14 mouse cellular contexts compared by ENCODE assay signal in the genomic region with DNA sequence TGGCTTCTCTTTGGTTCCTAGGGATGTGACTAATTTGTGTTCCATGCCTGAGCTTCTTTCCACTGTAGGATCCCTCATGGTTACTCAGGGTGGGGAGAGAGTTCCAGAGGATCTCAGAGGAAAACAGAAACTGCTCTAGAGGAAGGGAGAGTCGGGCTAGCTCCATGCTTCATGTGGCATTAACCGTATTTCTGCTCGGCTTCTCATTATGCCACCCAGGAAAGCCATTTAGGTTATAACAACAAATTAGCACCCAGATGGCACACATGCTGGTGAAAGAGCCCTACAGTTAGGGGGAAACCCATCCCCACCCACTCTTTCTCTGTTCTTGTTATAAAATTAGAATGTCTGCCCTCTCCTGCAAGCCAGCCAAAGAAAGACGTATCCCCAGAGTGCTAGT. TPM values are rescaled to one million over a fixed set of nuclear protein-coding genes. Genes with fewer than 3 reads are reported as not detected.
DNase-seq lines count a peak whose midpoint lies in the region; ATAC-seq lines count a peak whose summit lies in the region.
"Had no signal": no experiment of that assay in that cellular context is flagged by ENCODE, and none has a peak within 500 bp of the region (broad histone marks: within the 10 kb centered on the region; RNA-seq: fewer than 3 reads in every experiment).

No protein-coding gene starts in this region.

- H3K4me2 ChIP-seq in hindbrain, embryonic 13.5 days = no peak overlapping the region
- no peak overlapping the region for H3K4me2 ChIP-seq in kidney, embryonic 16.5 days (replicated peaks; ENCODE audit: low read depth, low read length)
- H3K4me2 ChIP-seq: heart, embryonic 13.5 days; lung, embryonic 14.5 days had no signal

- ATAC-seq in hindbrain, embryonic 13.5 days (ENCODE audit: low FRiP score) = peak; percentile 41; the same call in 1 of the 2 replicates
- ATAC-seq in kidney, embryonic 16.5 days (ENCODE audit: low FRiP score, low TSS enrichment) = no peak

- H3K27me3 ChIP-seq in hindbrain, embryonic 13.5 days = no peaks in the 10 kb centered on the region
- no peaks in the 10 kb centered on the region for H3K27me3 ChIP-seq in hindbrain, embryonic 10.5 days (ENCODE audit: insufficient read depth, poor library complexity, severe bottlenecking)
- no peaks in the 10 kb centered on the region for H3K27me3 ChIP-seq in kidney, embryonic 16.5 days (ENCODE audit: insufficient read depth, low read length)
- H3K27me3 ChIP-seq: heart, embryonic 13.5 days had no signal

- H3K4me1 ChIP-seq in hindbrain, embryonic 13.5 days (replicated peaks) = peaks cover 19% of the 10 kb centered on the region
- no peaks in the 10 kb centered on the region for H3K4me1 ChIP-seq in hindbrain, embryonic 10.5 days (replicated peaks)
- no peaks in the 10 kb centered on the region for H3K4me1 ChIP-seq in kidney, embryonic 16.5 days (ENCODE audit: insufficient read depth, low read length)

- DNase-seq in hindbrain, embryonic 10.5 days (ENCODE audit: low spot score) = no peak
- peak; percentile 19 for DNase-seq in right cerebral cortex, adult 18-20 months
- DNase-seq in right cerebral cortex, postnatal 4 days = no peak
- DNase-seq in layer of hippocampus, adult 9-10 months (ENCODE audit: low spot score) = peak; percentile 52
- peak; percentile 56 for DNase-seq in telencephalon, adult 2 months (ENCODE audit: low read depth, low spot score)
- DNase-seq: embryo, embryonic 11 days; gastrocnemius, postnatal 25 days; kidney, adult 8-10 months; liver had no signal

- no peaks in the 10 kb centered on the region for H3K36me3 ChIP-seq in hindbrain, embryonic 13.5 days
- no peaks in the 10 kb centered on the region for H3K36me3 ChIP-seq in hindbrain, embryonic 10.5 days
- no peaks in the 10 kb centered on the region for H3K36me3 ChIP-seq in kidney, embryonic 16.5 days (ENCODE audit: insufficient read depth, low read length)
- H3K36me3 ChIP-seq: heart, embryonic 13.5 days had no signal

- H3K9ac ChIP-seq in hindbrain, embryonic 13.5 days = no peak overlapping the region
- H3K9ac ChIP-seq in kidney, embryonic 16.5 days (replicated peaks; ENCODE audit: low read length) = no peak overlapping the region
- H3K9ac ChIP-seq: heart, embryonic 13.5 days; lung, embryonic 14.5 days had no signal

- H3K4me3 ChIP-seq in hindbrain, embryonic 13.5 days = no peak overlapping the region
- no peak overlapping the region for H3K4me3 ChIP-seq in hindbrain, embryonic 10.5 days
- H3K4me3 ChIP-seq in kidney, embryonic 16.5 days (ENCODE audit: low read length) = no peak overlapping the region
- H3K4me3 ChIP-seq: erythroblast, embryonic 14.5 days; heart, embryonic 13.5 days had no signal

- WGBS in hindbrain, embryonic 13.5 days = 54% methylated on average over 4 of the region's 4 CpGs
- 81% methylated on average over 4 of the region's 4 CpGs for WGBS in hindbrain, embryonic 10.5 days
- WGBS in kidney, embryonic 16.5 days = 67% methylated on average over 4 of the region's 4 CpGs

- H3K27ac ChIP-seq in hindbrain, embryonic 13.5 days = peak overlapping the region; percentile 61
- H3K27ac ChIP-seq in hindbrain, embryonic 10.5 days = no peak overlapping the region
- H3K27ac ChIP-seq in kidney, embryonic 16.5 days (ENCODE audit: low read length) = no peak overlapping the region
- H3K27ac ChIP-seq: heart, embryonic 13.5 days had no signal

- no peaks in the 10 kb centered on the region for H3K9me3 ChIP-seq in hindbrain, embryonic 13.5 days
- no peaks in the 10 kb centered on the region for H3K9me3 ChIP-seq in hindbrain, embryonic 10.5 days
- H3K9me3 ChIP-seq in kidney, embryonic 16.5 days (ENCODE audit: low read length) = no peaks in the 10 kb centered on the region
- H3K9me3 ChIP-seq: heart, embryonic 13.5 days had no signal

RNA-seq across cellular contexts. Expression of gene Apba1, which starts 36.5 kb away (rescaled TPM):
- polyA plus RNA-seq in hindbrain, embryonic 13.5 days (2015; fragmentation: Nextera tagmentation; extraction: Ambion mirVana) = 7.3 and 7.7 TPM in 2 replicates
- polyA plus RNA-seq in hindbrain, embryonic 10.5 days (2016; fragmentation: Nextera tagmentation; extraction: Ambion mirVana) = 0.54 and 1.9 TPM in 2 replicates
- 0.91 and 1.1 TPM in 2 replicates for polyA plus RNA-seq in kidney, embryonic 16.5 days (2015; fragmentation: Nextera tagmentation; extraction: Ambion mirVana)
- polyA plus RNA-seq: erythroblast, embryonic 14.5 days had no signal

Comparison
In these comparisons a context has a peak if more than half of its experiments do, and no peak if none do; other contexts are left out.
1. DNase-seq: peak in right cerebral cortex, adult 18-20 months (single experiment), layer of hippocampus, adult 9-10 months (single experiment) and telencephalon, adult 2 months (single experiment); none in hindbrain, embryonic 10.5 days (single experiment) and right cerebral cortex, postnatal 4 days (single experiment).